Mouse (Mus musculus) frontal cortex, postnatal 14 days (tissue): Measurements from ENCODE around the gene Cgref1.

Source experiments
- DNase-seq, 2 experiments: peaks; one replicate each; pipeline ENCODE4 v3.0.0; 2022; ENCODE audit warnings: low spot score in 2 of 2

The Cgref1 gene

GRCm38 (mm10) chr5:30944956-30945781, at the start of gene Cgref1:
Cgref1 (minus strand) TSS chr5:30945591.
- peak in 1 of 2 experiments; percentile 58 for DNase-seq

DNA sequence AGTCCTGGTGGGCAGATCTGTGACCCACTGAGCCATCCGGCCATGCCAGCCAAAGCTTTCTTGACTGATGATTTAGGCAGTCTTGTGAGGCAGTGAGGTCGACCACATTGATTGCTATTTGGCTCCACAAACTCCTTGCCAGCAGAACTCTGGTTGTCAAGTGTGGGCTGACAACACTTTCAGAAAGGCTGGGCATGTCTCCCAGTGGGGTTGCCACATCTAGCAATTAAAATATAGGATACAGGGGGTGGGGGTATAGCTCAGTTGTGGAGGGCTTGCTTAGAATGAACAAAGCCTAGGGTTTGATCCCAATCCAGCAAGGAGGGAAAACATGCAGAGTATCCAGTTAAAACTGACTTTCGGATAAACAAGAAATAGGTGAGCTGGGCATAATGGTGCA, 48.7 kb upstream of the Cgref1 start:
- DNase-seq, result peak; percentile 33 to 35

DNA sequence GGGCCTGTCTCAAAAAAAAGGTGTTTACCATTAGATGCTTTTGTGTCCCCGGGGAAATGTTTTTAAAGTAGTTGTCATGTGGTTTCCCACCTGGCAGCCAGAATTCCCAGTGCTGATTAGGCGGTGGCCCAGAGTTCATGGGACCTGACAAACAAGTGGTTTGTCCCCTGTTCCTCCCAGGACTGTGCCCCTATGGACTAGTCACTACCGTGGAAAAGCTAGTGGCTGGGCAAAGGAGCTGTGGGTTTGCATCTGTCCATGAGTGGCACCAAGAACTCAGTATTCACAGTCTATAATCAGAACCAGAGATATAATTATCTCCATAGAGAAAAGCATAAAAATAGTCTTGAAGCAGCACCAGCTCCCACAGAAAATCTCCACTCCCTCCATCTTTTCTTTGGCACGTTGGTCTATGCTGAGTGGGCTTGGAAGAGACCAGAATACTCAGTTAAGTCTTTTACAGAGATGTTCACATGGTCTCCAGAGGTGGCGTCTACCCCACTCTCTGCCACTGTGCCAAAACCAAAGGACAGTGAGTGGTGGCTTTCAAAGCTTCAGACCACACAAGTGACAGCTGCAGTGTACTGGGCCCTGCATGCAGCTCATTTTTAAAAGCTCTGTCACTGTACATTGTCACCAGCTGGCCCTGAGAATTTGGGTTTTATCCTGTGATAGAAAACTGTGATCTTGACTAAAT, 47.7 kb upstream of the Cgref1 start:
- DNase-seq, result peak; percentile 42 to 67

GRCm38 (mm10) chr5:30982357-30982756, 37.0 kb upstream of the Cgref1 start:
- peak in 1 of 2 experiments; percentile 15 for DNase-seq

- DNase-seq, result no peak
Measured at GRCm38 (mm10) chr5:30974870-30975656, 29.7 kb upstream of the Cgref1 start.

- DNase-seq, result no peak
Measured at GRCm38 (mm10) chr5:30969440-30969839, 24.0 kb upstream of the Cgref1 start.

- no peak for DNase-seq
Measured at GRCm38 (mm10) chr5:30968416-30968815, 23.0 kb upstream of the Cgref1 start, which contains the start of gene Tcf23. Tcf23 (plus strand) TSS chr5:30968662.

DNA sequence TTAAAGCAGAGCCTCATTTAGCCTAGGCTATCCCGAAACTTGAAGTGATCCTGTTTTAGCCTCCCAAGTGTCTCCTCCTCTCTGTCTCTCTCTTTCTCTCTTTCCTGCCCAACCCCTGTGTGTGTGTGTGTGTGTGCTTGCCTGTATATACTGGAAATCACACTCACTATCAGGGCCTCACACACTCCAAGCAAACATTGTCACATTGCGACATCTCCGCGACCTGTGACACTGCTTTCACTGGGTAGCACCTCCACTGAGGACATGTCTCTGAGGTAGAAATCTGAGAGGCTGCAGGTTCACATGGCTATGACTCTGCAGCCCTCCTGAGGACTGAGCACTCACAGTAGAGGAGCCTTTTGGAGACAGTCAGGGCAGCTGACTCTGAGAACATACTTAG, 20.8 kb upstream of the Cgref1 start:
- no peak for DNase-seq

DNA sequence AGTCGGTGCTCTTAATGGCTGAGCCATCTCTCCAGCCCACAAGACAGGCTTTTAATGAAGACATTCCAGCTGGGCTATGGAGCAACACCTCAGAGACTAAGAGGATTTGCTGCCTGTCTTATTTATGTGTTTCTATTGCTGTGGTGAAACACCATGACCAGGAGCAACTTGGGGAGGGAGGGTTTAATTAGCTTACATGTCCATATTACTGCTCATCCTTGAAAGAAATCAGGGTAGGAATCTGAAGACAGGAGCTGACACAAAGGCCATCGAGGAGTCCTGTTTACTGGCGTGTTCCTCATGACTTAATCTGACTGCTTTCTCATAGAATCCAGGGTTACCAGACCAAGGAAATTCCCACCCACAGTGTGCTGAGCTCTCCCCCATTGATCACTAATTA, 18.5 kb upstream of the Cgref1 start:
- DNase-seq, result no peak

DNA sequence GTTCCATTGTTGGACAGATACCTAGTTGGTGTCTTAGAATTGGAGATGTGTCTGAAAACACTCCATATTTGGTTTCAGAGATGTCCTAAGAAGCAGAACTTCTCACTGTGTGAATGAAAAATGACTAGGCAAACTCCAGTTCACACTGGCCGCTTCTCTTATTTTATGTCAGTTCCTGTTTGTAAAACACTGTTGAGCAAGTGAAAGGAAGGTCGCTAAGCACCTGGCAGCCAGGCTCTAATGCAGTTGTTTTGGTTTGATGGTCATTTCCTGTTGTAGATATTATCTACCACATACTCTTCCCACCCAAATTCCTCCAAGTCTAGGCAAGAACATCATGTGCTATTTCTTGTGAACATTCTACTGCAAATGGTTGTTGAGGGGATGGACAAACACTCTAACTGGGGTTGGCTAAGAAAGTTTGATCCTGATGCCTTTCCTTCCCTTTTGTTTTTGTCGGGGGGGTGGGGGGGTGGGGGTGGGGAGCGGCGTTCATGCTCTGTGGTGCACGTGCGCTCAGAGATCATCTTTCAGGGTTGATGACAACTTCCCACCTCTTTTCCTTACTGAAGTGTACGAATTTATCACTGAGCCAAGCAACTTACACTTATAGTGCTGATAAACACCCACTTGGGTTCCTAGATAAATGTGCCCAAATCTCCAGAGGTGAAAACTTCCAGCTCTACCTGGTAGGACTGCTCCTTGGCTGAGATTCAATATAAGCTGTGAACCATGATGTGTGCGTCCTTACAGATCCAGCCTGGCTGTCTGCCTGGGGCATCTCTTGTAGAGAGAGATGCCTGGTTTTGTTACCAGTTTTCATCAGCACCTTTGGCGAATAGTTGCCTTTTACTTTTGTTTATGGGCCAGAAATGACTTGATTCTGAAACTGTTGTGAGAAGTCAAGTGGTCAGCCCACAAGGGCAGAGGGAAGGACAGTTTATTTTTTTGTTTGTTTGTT, 16.4 kb upstream of the Cgref1 start:
- DNase-seq, result no peak

DNA sequence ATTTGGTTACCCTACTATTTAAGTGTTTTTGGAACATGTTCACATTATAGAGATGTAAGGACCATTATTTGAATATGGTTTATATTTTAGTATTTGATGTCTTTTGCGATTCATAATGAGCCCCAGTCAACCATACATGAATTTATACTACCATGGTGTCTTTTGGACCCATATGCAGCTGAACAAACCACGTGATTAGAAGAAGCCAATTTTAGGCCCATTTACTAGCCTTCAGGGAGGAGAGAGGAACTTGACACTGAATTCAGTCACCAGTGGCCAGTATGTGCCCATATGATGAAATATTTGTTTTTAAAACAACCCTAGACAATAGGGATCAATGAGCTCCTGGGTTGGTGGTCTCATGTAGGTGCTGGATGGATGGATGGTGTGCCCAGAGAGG, 15.4 kb upstream of the Cgref1 start:
- no peak for DNase-seq

GRCm38 (mm10) chr5:30959966-30960501, 14.6 kb upstream of the Cgref1 start, which contains the start of gene Preb:
Preb (minus strand) TSS chr5:30960361.
- peak; percentile 97 to 99 for DNase-seq

GRCm38 (mm10) chr5:30959198-30959854, 13.9 kb upstream of the Cgref1 start:
- DNase-seq, result no peak

- no peak for DNase-seq
Measured at GRCm38 (mm10) chr5:30957891-30958290, 12.5 kb upstream of the Cgref1 start.

GRCm38 (mm10) chr5:30955751-30956150, 10.4 kb upstream of the Cgref1 start:
- no peak for DNase-seq

GRCm38 (mm10) chr5:30954556-30954955, 9.2 kb upstream of the Cgref1 start:
- DNase-seq, result no peak

- DNase-seq, result no peak
Measured at GRCm38 (mm10) chr5:30954065-30954464, 8.7 kb upstream of the Cgref1 start.

- DNase-seq, result no peak
Measured at GRCm38 (mm10) chr5:30952551-30952950, 7.2 kb upstream of the Cgref1 start.

- no peak for DNase-seq
Measured at GRCm38 (mm10) chr5:30951706-30952105, 6.3 kb upstream of the Cgref1 start.

DNA sequence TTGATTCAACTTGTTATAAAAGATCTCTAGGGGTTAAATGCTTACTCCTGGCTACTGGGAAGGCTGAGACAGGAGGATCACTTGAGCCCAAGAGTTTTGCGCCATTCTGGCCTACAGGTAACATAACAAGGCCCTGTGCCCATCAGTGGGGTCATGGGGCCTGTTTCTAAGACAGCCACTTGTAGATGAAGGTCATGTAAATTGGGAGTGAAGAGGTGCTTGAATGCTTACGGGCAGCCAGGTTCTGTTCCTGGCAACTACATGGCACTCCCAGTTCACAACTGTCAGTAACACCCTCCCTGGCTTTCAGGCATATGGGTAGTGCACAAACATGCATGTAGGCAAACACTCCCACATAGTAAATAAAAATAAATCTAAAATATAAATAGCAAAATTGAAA, 5.5 kb upstream of the Cgref1 start:
- DNase-seq, result no peak
